Mouse (Mus musculus) bone marrow macrophage, adult 2 months (primary cell): Measurements from ENCODE around the gene Gm6096. TPM values are rescaled to one million over a fixed set of nuclear protein-coding genes. Genes with fewer than 3 reads are reported as not detected.

Experiments
- H3K27ac ChIP-seq: 2 replicates; pipeline ENCODE4 v1.5.1; 2012; ENCODE audit warnings: low read depth, low read length; ENCODE audit not compliant: insufficient read depth
- H3K4me1 ChIP-seq: 2 replicates; pipeline ENCODE4 v1.6.1; 2012; ENCODE audit warnings: low read length; ENCODE audit not compliant: control insufficient read depth, insufficient read depth
- H3K4me3 ChIP-seq: 2 replicates; pipeline ENCODE4 v1.5.1; 2012; ENCODE audit warnings: mild to moderate bottlenecking, low read length, moderate library complexity; ENCODE audit not compliant: insufficient read depth
- CTCF ChIP-seq: IDR thresholded peaks from 2 replicates; pipeline ENCODE4 v1.5.1; 2012; ENCODE audit warnings: low read depth, mild to moderate bottlenecking, low read length, moderate library complexity
- POLR2A ChIP-seq: IDR thresholded peaks from 2 replicates; pipeline ENCODE4 v1.6.1; 2012; ENCODE audit warnings: mild to moderate bottlenecking, low read depth, low read length, borderline replicate concordance
- polyA plus RNA-seq: library from polyadenylated mRNA; stranded (reverse); fragments of >200 nt; gene quantifications from 2 replicates; pipeline ENCODE4 v1.2.4, GENCODE M21; 2012; ENCODE audit not compliant: missing spikeins, insufficient read depth, insufficient read length

The Gm6096 gene
- polyA plus RNA-seq, 1 experiment, result not detected

GRCm38 (mm10) chr7:34296124-34296523 lies 45.3 kb downstream of the Gm6096 start:
- TF ChIP-seq POLR2A (no peak), CTCF (no peak)
- H3K4me1 ChIP-seq, result peaks cover 30% of the 10 kb centered on the region

GRCm38 (mm10) chr7:34298818-34299217 lies 48.0 kb downstream of the Gm6096 start:
- Histone ChIP-seq H3K4me3 (no peak overlapping the region), H3K27ac (no peak overlapping the region), H3K4me1 (peaks cover 42% of the 10 kb centered on the region)
- TF ChIP-seq POLR2A (no peak), CTCF (no peak)

More at GRCm38 (mm10) chr7:34296124-34296523, 45.3 kb downstream of the Gm6096 start:
- no peak overlapping the region for H3K4me3 ChIP-seq
- no peak overlapping the region for H3K27ac ChIP-seq

Other genes with a start within 250 kb of the Gm6096 start
- gene Scgb2b27, start 237.1 kb upstream of the Gm6096 start, polyA plus RNA-seq, result not detected in 2 replicates
- not detected in 2 replicates for gene Scgb1b27, start 229.6 kb upstream of the Gm6096 start, polyA plus RNA-seq
- gene Scgb1b30, start 155.6 kb upstream of the Gm6096 start, polyA plus RNA-seq, result not detected in 2 replicates
- gene Wtip, start 117.8 kb upstream of the Gm6096 start, polyA plus RNA-seq, result 3.6 and 4.4 TPM in 2 replicates
- gene Uba2, start 81.4 kb upstream of the Gm6096 start, polyA plus RNA-seq, result 63.1 and 63.8 TPM in 2 replicates
- 24.5 and 29.4 TPM in 2 replicates for gene Pdcd2l, start 54.4 kb upstream of the Gm6096 start, polyA plus RNA-seq
- 630 and 641 TPM in 2 replicates for gene Gpi1, start 20.7 kb upstream of the Gm6096 start, polyA plus RNA-seq
- 16.7 and 18.4 TPM in 2 replicates for gene 4931406P16Rik, start 62.5 kb downstream of the Gm6096 start, polyA plus RNA-seq
- gene Lsm14a, start 142.3 kb downstream of the Gm6096 start, polyA plus RNA-seq, result 78.6 and 108 TPM in 2 replicates